Mouse (Mus musculus): ENCODE results near the gene Cdkn2aip. TPM values are rescaled to one million over a fixed set of nuclear protein-coding genes. Genes with fewer than 3 reads are reported as not detected.

Cdkn2aip gene
- total and polyA plus RNA-seq, 2 experiments from 2014 or later, result 22.4 to 23.0 TPM

- H3K9ac ChIP-seq (replicated peaks; ENCODE audit: low read length), result no peak overlapping the region
- 24% methylated on average over 7 of the region's 7 CpGs for WGBS
- no peak overlapping the region for H3K4me3 ChIP-seq (ENCODE audit: low read length)
- H3K27me3 ChIP-seq (ENCODE audit: insufficient read depth, low read length), result no peaks in the 10 kb centered on the region; the same call in 1 of the 2 replicates
- TF ChIP-seq CTCF (IDR thresholded peaks at IDR 0.05; ENCODE audit: low read depth), result no peak
- no peak overlapping the region for H3K27ac ChIP-seq
- H3K4me2 ChIP-seq (ENCODE audit: low read depth, low read length), result no peak overlapping the region
- H3K36me3 ChIP-seq (ENCODE audit: insufficient read depth, low read length), result no peaks in the 10 kb centered on the region
- no peaks in the 10 kb centered on the region for H3K9me3 ChIP-seq (ENCODE audit: low read length)
- peak; percentile 73 for DNase-seq (ENCODE audit: low spot score)
- no peaks in the 10 kb centered on the region for H3K4me1 ChIP-seq (ENCODE audit: insufficient read depth, low read length)
- ATAC-seq, result peak; percentile 71
These were observed 23.4 kb upstream of the Cdkn2aip start for GRCm38 (mm10) chr8:47737120-47737519.

GRCm38 (mm10) chr8:47729324-47729723, 15.6 kb upstream of the Cdkn2aip start:
- ATAC-seq (no peak), DNase-seq (ENCODE audit: low spot score) (no peak)
- no peaks in the 10 kb centered on the region for H3K4me1 ChIP-seq (ENCODE audit: insufficient read depth, low read length)
- H3K9me3 ChIP-seq (ENCODE audit: low read length), result no peaks in the 10 kb centered on the region
- no peak for TF ChIP-seq CTCF (IDR thresholded peaks at IDR 0.05; ENCODE audit: low read depth)
- no peaks in the 10 kb centered on the region for H3K27me3 ChIP-seq (ENCODE audit: insufficient read depth, low read length)
- no peak overlapping the region for H3K4me2 ChIP-seq (ENCODE audit: low read depth, low read length)
- H3K36me3 ChIP-seq (ENCODE audit: insufficient read depth, low read length), result no peaks in the 10 kb centered on the region
- no peak overlapping the region for H3K27ac ChIP-seq
- no peak overlapping the region for H3K4me3 ChIP-seq (ENCODE audit: low read length)
- H3K9ac ChIP-seq (replicated peaks; ENCODE audit: low read length), result no peak overlapping the region
- WGBS, result 82% methylated on average over 7 of the region's 7 CpGs

GRCm38 (mm10) chr8:47726945-47727344, 13.2 kb upstream of the Cdkn2aip start:
- DNase-seq (ENCODE audit: low spot score), result no peak
- WGBS, result 20% methylated on average over 6 of the region's 6 CpGs
- ATAC-seq, result no peak

GRCm38 (mm10) chr8:47721609-47722008, 7.9 kb upstream of the Cdkn2aip start:
- Histone ChIP-seq H3K4me2 (ENCODE audit: low read depth, low read length) (no peak overlapping the region), H3K4me1 (ENCODE audit: insufficient read depth, low read length) (no peaks in the 10 kb centered on the region), H3K27ac (no peak overlapping the region), H3K36me3 (ENCODE audit: insufficient read depth, low read length) (no peaks in the 10 kb centered on the region), H3K9me3 (ENCODE audit: low read length) (no peaks in the 10 kb centered on the region), H3K27me3 (ENCODE audit: insufficient read depth, low read length) (no peaks in the 10 kb centered on the region), H3K9ac (replicated peaks; ENCODE audit: low read length) (no peak overlapping the region), H3K4me3 (ENCODE audit: low read length) (no peak overlapping the region)
- ATAC-seq (no peak), DNase-seq (ENCODE audit: low spot score) (no peak)
- no peak for TF ChIP-seq CTCF (IDR thresholded peaks at IDR 0.05; ENCODE audit: low read depth)
- 77% methylated on average over 4 of the region's 4 CpGs for WGBS

More at GRCm38 (mm10) chr8:47726945-47727344, 13.2 kb upstream of the Cdkn2aip start:
- no peaks in the 10 kb centered on the region for H3K4me1 ChIP-seq (ENCODE audit: insufficient read depth, low read length)
- no peak for TF ChIP-seq CTCF (IDR thresholded peaks at IDR 0.05; ENCODE audit: low read depth)
- no peaks in the 10 kb centered on the region for H3K36me3 ChIP-seq (ENCODE audit: insufficient read depth, low read length)
- H3K27ac ChIP-seq, result no peak overlapping the region
- no peak overlapping the region for H3K4me2 ChIP-seq (ENCODE audit: low read depth, low read length)
- no peak overlapping the region for H3K4me3 ChIP-seq (ENCODE audit: low read length)
- H3K27me3 ChIP-seq (ENCODE audit: insufficient read depth, low read length), result no peaks in the 10 kb centered on the region
- H3K9ac ChIP-seq (replicated peaks; ENCODE audit: low read length), result no peak overlapping the region
- no peaks in the 10 kb centered on the region for H3K9me3 ChIP-seq (ENCODE audit: low read length)

GRCm38 (mm10) chr8:47718641-47719040, 4.9 kb upstream of the Cdkn2aip start:
- H3K4me1 ChIP-seq (ENCODE audit: insufficient read depth, low read length), result 0 out of 2 replicates have a peak, but pooled peaks cover 3% of the 10 kb centered on the region
- H3K36me3 ChIP-seq (ENCODE audit: insufficient read depth, low read length), result no peaks in the 10 kb centered on the region
- H3K4me3 ChIP-seq (ENCODE audit: low read length), result no peak overlapping the region
- peak overlapping the region; percentile 11; the same call in 1 of the 2 replicates for H3K4me2 ChIP-seq (ENCODE audit: low read depth, low read length)
- TF ChIP-seq CTCF (IDR thresholded peaks at IDR 0.05; ENCODE audit: low read depth), result peak; percentile 9; the same call in 1 of the 2 replicates
- ATAC-seq (no peak), DNase-seq (ENCODE audit: low spot score) (peak; percentile 61)
- no peaks in the 10 kb centered on the region for H3K9me3 ChIP-seq (ENCODE audit: low read length)
- H3K27me3 ChIP-seq (ENCODE audit: insufficient read depth, low read length), result no peaks in the 10 kb centered on the region
- 26% methylated on average over 11 of the region's 11 CpGs for WGBS
- H3K27ac ChIP-seq, result no peak overlapping the region
- H3K9ac ChIP-seq (replicated peaks; ENCODE audit: low read length), result no peak overlapping the region

GRCm38 (mm10) chr8:47713171-47713663, 515 bp downstream of the Cdkn2aip start:
- no peaks in the 10 kb centered on the region for H3K27me3 ChIP-seq (ENCODE audit: insufficient read depth, low read length)
- H3K4me1 ChIP-seq (ENCODE audit: insufficient read depth, low read length), result 0 out of 2 replicates have a peak, but pooled peaks cover 3% of the 10 kb centered on the region
- no peaks in the 10 kb centered on the region for H3K9me3 ChIP-seq (ENCODE audit: low read length)
- peaks cover 14% of the 10 kb centered on the region for H3K36me3 ChIP-seq (ENCODE audit: insufficient read depth, low read length)
- WGBS, result under 1% methylated on average over 44 of the region's 44 CpGs
- TF ChIP-seq CTCF (IDR thresholded peaks at IDR 0.05; ENCODE audit: low read depth), result no peak; the same call in 1 of the 2 replicates
- DNase-seq (ENCODE audit: low spot score), result peak; percentile 49
- peak; percentile 54 for ATAC-seq
- peak overlapping the region; percentile 89 for H3K9ac ChIP-seq (replicated peaks; ENCODE audit: low read length)
- peak overlapping the region; percentile 78 for H3K4me2 ChIP-seq (ENCODE audit: low read depth, low read length)
- peak overlapping the region; percentile 93 for H3K4me3 ChIP-seq (ENCODE audit: low read length)
- peak overlapping the region; percentile 93 for H3K27ac ChIP-seq

GRCm38 (mm10) chr8:47708106-47708505, 5.6 kb downstream of the Cdkn2aip start:
- Histone ChIP-seq H3K36me3 (ENCODE audit: insufficient read depth, low read length) (peaks cover 17% of the 10 kb centered on the region), H3K4me3 (ENCODE audit: low read length) (no peak overlapping the region), H3K4me1 (ENCODE audit: insufficient read depth, low read length) (no peaks in the 10 kb centered on the region), H3K9ac (replicated peaks; ENCODE audit: low read length) (no peak overlapping the region), H3K9me3 (ENCODE audit: low read length) (no peaks in the 10 kb centered on the region), H3K27me3 (ENCODE audit: insufficient read depth, low read length) (no peaks in the 10 kb centered on the region), H3K27ac (no peak overlapping the region), H3K4me2 (ENCODE audit: low read depth, low read length) (no peak overlapping the region)
- WGBS, result 87% methylated on average over 5 of the region's 5 CpGs
- DNase-seq (ENCODE audit: low spot score), result no peak
- no peak for ATAC-seq
- TF ChIP-seq CTCF (IDR thresholded peaks at IDR 0.05; ENCODE audit: low read depth), result no peak

All from hindbrain, postnatal 0 days (tissue).